Mouse (Mus musculus) left cerebral cortex, postnatal 25 days (tissue): Measurements from ENCODE around the gene Nop2. TPM values are rescaled to one million over a fixed set of nuclear protein-coding genes. Genes with fewer than 3 reads are reported as not detected.

Source experiments
- DNase-seq, 2 experiments: peaks; one replicate each; pipeline ENCODE4 v3.0.0; 2022; ENCODE audit warnings: low spot score in 2 of 2, mixed read lengths in 1 of 2
- intact Hi-C: fragments of 180-260 bp; cut with DNase I; formaldehyde crosslinking; loops from one replicate; pipeline ENCODE4 v1.15.1; 2025
- total RNA-seq, 2 experiments: library from RNA; stranded (reverse); gene quantifications; 2 replicates each; pipeline ENCODE4 v1.2.3; 2021

Gene Nop2
- total RNA-seq: 10 to 100 TPM; 27.1 to 28.0 TPM

DNA sequence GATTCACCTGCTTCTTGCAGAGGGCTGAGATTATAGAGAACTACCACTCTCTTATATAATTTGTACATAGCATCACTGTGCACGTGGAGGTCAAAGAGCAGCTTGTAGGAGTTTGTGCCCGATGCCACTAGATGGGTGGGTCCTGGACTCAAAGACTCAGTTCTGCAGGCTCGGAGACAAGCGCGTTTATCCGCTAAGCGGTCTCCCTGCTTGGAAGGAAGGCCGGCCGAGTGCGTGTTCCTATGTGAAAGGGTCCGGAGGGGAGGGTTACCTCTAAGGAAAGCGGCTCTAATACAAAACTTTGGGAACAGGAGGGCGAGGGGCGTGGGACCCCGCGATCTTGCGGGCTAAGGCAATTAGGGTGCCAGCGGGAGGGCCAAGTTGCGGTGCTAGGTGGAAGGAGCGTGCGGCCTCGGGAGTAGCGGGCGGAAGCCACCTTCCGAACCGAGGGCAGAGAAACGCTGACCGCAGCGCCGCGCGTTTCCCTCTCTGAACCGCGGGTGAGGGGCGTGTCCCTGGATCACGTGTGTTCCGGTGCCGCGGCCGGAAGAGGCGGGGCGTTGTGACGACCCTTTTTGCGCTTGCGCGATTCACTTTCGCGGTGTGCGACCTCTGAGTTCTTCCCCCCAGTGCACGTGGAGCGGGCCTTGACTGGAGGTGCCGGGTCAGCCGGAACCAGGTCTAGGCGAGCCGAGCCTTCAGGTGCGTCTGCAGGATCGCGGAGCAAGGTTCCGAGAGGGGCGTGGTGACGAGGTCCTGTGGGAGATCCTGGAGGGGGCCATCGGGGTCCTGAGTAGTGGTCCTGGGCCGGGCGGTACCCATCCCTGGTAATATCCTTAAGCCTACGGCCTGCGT, at the start of gene Nop2:
Gene Nop2 (plus strand): TSS at position 608 of the 855 bp plus-strand sequence.
- peak; percentile 78 to 85 for DNase-seq
- intact Hi-C loops: no loop called here

GRCm38 (mm10) chr6:125082801-125083386, 48.8 kb upstream of the Nop2 start:
- intact Hi-C loops: loop anchor here (2.0 to 10.0 kb wide), 3 partner anchors 14 to 226 kb away; partner anchors contain the start of genes P3h3 and Zfp384
- no peak for DNase-seq

GRCm38 (mm10) chr6:125084424-125084823, 47.3 kb upstream of the Nop2 start:
- intact Hi-C loops: loop anchor here (1.0 to 10.0 kb wide), 3 partner anchors 37 to 227 kb away; partner anchors contain the start of genes P3h3 and Zfp384
- peak; percentile 74 to 84 for DNase-seq

DNA sequence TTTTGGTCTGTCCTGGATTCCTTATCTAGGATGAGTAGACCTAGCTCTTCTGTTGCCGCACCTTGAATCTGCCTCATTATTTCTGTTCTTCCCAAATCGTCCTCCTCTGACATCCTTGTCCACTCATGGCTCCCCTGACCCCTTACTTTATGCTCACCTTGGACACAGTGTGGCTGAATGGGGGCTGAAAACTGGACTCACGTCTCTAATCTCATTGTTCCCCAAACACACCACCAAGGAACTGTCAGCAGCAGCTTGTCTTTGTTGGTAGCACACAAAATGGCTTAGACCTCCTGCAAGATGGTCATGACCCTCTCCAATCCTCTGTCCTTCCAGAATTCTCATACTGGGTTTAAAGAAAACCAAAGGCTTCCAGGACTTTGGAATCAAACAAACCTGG, 43.8 kb upstream of the Nop2 start:
- DNase-seq: no peak
- intact Hi-C loops: loop anchor here (10.0 kb wide), 1 partner anchor 83 kb away; the partner anchor contains the start of gene Zfp384

- intact Hi-C loops: loop anchor here (10.0 kb wide), 1 partner anchor 84 kb away; the partner anchor contains the start of gene Zfp384
- peak; percentile 69 to 83 for DNase-seq
Observed at GRCm38 (mm10) chr6:125088561-125089321, 43.0 kb upstream of the Nop2 start.

- intact Hi-C loops: loop anchor here (10.0 kb wide), 1 partner anchor 85 kb away; the partner anchor contains the start of gene Zfp384
- peak; percentile 84 to 95 for DNase-seq
Observed at GRCm38 (mm10) chr6:125089521-125090321, 42.0 kb upstream of the Nop2 start.

GRCm38 (mm10) chr6:125090341-125091085, 41.2 kb upstream of the Nop2 start:
- DNase-seq: no peak
- intact Hi-C loops: no loop called here

- intact Hi-C loops: no loop called here
- DNase-seq: no peak
Observed at GRCm38 (mm10) chr6:125092372-125092771, 39.3 kb upstream of the Nop2 start.

GRCm38 (mm10) chr6:125094843-125095242, 36.9 kb upstream of the Nop2 start:
- intact Hi-C loops: loop anchor here (5.0 kb wide), 1 partner anchor 178 kb away; no protein-coding TSS in a partner anchor

GRCm38 (mm10) chr6:125095391-125096278, 36.1 kb upstream of the Nop2 start, which contains the start of gene Chd4:
Gene Chd4, plus strand, starts transcription at chr6:125095981.
- peak; percentile 92 to 96 for DNase-seq
- intact Hi-C loops: loop anchor here (5.0 kb wide), 1 partner anchor 178 kb away; no protein-coding TSS in a partner anchor

More at GRCm38 (mm10) chr6:125094843-125095242, 36.9 kb upstream of the Nop2 start:
- no peak for DNase-seq

DNA sequence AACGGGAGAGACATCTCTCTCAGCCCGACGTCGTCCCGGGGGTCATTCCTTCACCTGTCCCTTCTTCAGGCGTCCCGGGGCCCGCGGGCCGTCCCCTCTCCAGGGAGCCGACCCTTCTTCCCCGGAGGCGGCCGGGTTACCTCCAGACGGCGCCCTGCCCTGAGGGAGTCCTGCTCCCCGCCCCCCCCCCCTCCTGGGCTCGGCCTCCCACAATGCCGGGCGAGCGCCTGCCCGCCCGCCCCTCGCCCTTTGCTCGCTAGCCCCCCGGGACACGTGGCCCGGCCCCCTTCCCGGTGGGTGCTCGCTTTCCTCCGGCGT, 35.5 kb upstream of the Nop2 start:
- DNase-seq: no peak
- intact Hi-C loops: loop anchor here (5.0 kb wide), 1 partner anchor 179 kb away; no protein-coding TSS in a partner anchor

DNA sequence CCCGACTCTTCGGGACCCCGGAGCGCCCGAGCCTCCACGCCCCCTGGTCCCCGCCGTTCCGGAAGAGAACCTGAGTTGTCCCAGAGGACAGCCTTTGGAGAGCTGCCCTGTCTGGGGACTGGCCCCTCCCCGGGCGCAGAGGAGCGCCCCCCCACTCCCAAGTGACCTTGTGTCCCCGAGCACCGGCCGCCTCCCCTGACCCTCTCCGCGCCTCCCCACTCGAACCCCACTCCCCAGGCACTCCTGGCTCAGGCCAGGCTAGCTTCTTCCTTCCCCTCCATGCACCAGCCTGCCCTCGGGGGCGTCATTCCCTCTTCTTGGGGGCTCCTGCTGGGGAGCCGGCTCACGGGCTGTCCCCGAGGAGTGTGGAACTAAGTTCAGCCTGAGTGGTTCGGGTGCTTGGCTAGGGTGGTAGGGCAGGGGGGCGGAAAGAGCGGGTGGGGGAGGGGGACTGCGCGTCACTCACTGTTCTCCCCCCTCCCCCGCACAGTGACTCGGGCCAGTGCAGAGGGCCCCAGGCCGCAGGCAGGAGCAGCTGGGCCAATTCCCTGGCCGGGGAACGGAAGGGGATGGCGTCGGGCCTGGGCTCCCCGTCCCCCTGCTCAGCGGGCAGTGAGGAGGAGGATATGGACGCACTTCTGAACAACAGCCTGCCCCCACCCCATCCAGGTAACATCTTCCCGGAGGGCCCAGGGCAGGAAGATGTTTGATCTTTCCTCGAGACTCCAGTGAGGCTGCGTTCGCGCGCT, 34.9 kb upstream of the Nop2 start:
- intact Hi-C loops: loop anchor here (5.0 kb wide), 1 partner anchor 179 kb away; no protein-coding TSS in a partner anchor
- DNase-seq: peak; percentile 35 to 40

DNA sequence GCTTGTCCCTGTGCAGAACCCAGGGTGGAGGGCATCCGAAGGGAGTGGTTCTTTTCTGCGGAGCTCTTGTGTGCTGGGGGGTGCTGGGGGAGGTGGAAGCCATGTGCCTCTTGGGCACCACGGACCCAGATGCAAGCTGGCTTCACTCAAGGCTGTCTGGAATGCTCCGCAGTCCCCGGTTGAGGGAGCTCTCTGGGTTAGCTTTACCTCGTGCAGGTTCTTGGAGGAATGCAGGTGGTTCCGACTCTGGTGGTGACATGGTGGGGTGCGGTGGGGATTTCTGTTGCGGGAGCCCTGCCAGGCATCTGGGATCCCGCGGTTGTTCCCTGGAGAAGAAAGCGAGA, 34.4 kb upstream of the Nop2 start:
- intact Hi-C loops: loop anchor here (5.0 kb wide), 1 partner anchor 180 kb away; no protein-coding TSS in a partner anchor
- DNase-seq: peak in 1 of 2 experiments; percentile 64

GRCm38 (mm10) chr6:125097951-125098350, 33.8 kb upstream of the Nop2 start:
- intact Hi-C loops: loop anchor here (5.0 kb wide), 1 partner anchor 181 kb away; no protein-coding TSS in a partner anchor

GRCm38 (mm10) chr6:125098513-125098912, 33.2 kb upstream of the Nop2 start:
- DNase-seq: no peak
- intact Hi-C loops: loop anchor here (5.0 kb wide), 1 partner anchor 181 kb away; no protein-coding TSS in a partner anchor

More at GRCm38 (mm10) chr6:125097951-125098350, 33.8 kb upstream of the Nop2 start:
- no peak for DNase-seq

- DNase-seq: peak in 1 of 2 experiments; percentile 33
- intact Hi-C loops: loop anchor here (5.0 kb wide), 1 partner anchor 182 kb away; no protein-coding TSS in a partner anchor
Observed at GRCm38 (mm10) chr6:125099421-125099971, 32.2 kb upstream of the Nop2 start.
